Mouse (Mus musculus): Measurements from ENCODE around the gene Tmem178b.

DNA sequence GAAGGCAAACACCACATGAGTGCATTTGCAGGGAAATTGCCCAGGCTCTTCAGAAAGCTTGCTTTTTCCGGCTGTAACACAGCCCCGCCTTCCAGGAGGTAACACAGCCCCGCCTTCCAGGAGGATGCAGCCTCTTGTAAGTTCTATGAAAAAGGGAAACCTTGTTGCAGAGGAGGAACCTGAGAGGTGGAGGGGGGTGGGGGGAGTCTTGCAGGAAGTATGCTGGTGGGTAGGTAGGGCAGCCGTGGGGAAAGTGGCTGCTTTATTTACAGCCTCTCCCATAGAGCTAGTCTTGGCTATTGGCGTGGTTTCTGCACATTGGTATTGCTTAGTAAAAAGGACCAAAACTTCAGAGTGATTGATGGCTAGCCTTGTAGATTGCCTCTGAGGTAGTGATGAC is 140.3 kb downstream of the Tmem178b start:
- no peak for TF ChIP-seq CTCF (IDR thresholded peaks at IDR 0.05; ENCODE audit: low read depth, low read length)
- TF ChIP-seq EP300 (IDR thresholded peaks at IDR 0.05; ENCODE audit: insufficient read depth, low read depth, low read length): no peak
- TF ChIP-seq POLR2A (IDR thresholded peaks at IDR 0.05; ENCODE audit: insufficient read depth, low read length): no peak

Data from ES-Bruce4 (cell line).